Mouse (Mus musculus) E14TG2a.4 (cell line): ENCODE measurements at regions not wholly inside any gene's neighbourhood (a gene's known extent, or its start where the extent isn't known, plus 50 kb on each side); places are given as distances from the start of the nearest gene placed in this dataset.

Source experiments
- CTCF ChIP-seq: conservative IDR thresholded peaks from 2 replicates; pipeline ENCODE4 v1.5.1; 2014; ENCODE audit warnings: low read length
- NANOG ChIP-seq: IDR thresholded peaks from 2 replicates; pipeline ENCODE4 v1.6.1; 2014; ENCODE audit warnings: borderline replicate concordance, low read length, mixed read lengths
- POU5F1 ChIP-seq: IDR thresholded peaks from 2 replicates; pipeline ENCODE4 v1.6.1; 2014; ENCODE audit warnings: low read length, borderline replicate concordance

- no peak for TF ChIP-seq CTCF
- no peak for TF ChIP-seq NANOG
- TF ChIP-seq POU5F1, result no peak
These were observed 1114.7 kb downstream of the Sorcs1 start for GRCm38 (mm10) chr19:49563612-49564256.
